8 mouse cellular contexts compared by ENCODE assay signal in the genomic region with DNA sequence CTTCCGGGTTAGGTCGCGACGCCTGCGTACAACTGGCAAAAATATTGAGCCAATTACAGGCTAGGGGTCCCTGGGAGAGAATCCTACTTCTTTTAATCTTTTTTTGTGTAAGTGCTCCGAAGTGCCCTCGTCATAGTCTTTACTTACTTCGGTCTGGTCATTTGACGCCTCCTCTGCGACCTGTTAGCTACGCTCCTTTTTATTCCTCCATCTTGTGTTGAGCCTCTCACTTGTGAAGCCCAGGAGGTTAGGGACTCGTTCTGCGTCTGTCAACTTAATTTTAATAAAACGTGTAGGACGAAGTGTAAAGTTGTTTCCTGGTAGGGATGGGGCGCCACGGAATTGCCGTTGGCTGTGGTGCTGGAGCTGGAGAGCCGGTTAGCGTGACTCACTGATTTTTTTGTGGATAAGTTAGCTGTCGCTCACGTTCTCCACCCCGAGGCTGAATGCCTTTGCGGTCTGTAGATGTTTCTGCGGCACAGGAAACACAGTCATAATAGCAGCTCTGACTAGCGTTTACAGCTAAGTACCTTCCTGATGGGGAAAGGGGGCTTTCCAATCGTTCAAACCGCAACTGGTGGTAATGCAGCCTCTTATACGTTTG. TPM values are rescaled to one million over a fixed set of nuclear protein-coding genes. Genes with fewer than 3 reads are reported as not detected.
DNase-seq lines count a peak whose midpoint lies in the region; ATAC-seq and TF ChIP-seq lines count a peak whose summit lies in the region.
"Had no signal": no experiment of that assay in that cellular context is flagged by ENCODE, and none has a peak within 500 bp of the region (broad histone marks: within the 10 kb centered on the region; RNA-seq: fewer than 3 reads in every experiment).

No protein-coding gene starts in this region.

- H3K9me3 ChIP-seq in CH12.LX (replicated peaks; ENCODE audit: low read length), result no peaks in the 10 kb centered on the region
- no peaks in the 10 kb centered on the region for H3K9me3 ChIP-seq in erythroblast, embryonic 14.5 days (ENCODE audit: control insufficient read depth, low read length)
- no peaks in the 10 kb centered on the region for H3K9me3 ChIP-seq in hindbrain, embryonic 12.5 days (replicated peaks)
- no peaks in the 10 kb centered on the region for H3K9me3 ChIP-seq in liver, embryonic 14.5 days (ENCODE audit: control insufficient read depth, low read length)

- peak; percentile 17 for ATAC-seq in hindbrain, embryonic 12.5 days (ENCODE audit: low FRiP score)
- peak; percentile 54 for ATAC-seq in liver, embryonic 14.5 days (ENCODE audit: insufficient read depth)

- H3K4me1 ChIP-seq in CH12.LX (ENCODE audit: control insufficient read depth in 1 of 2, insufficient read depth in 2 of 2), result peaks cover 0 to 1% of the 10 kb centered on the region in 2 experiments; a peak in 1 of 4 replicates
- peaks cover 32% of the 10 kb centered on the region for H3K4me1 ChIP-seq in erythroblast, embryonic 14.5 days (ENCODE audit: control insufficient read depth)
- peaks cover 8% of the 10 kb centered on the region for H3K4me1 ChIP-seq in hindbrain, embryonic 12.5 days
- H3K4me1 ChIP-seq in liver, embryonic 14.5 days (replicated peaks; ENCODE audit: control insufficient read depth in 2 of 2, insufficient read depth in 2 of 2, low read length in 1 of 2), result peaks cover 2 to 4% of the 10 kb centered on the region in 2 experiments
- H3K4me1 ChIP-seq in testis, adult 2 months (ENCODE audit: control insufficient read depth, insufficient read depth, low read length), result peaks cover 2% of the 10 kb centered on the region; the same call in 1 of the 2 replicates

- TF ChIP-seq EP300 in CH12.LX (IDR thresholded peaks at IDR 0.05; ENCODE audit: low read length), result peak; percentile 96
- no peak for TF ChIP-seq EP300 in liver, embryonic 14.5 days (IDR thresholded peaks at IDR 0.05; ENCODE audit: low read depth)

- H3K4me2 ChIP-seq in CH12.LX (ENCODE audit: insufficient read depth, low read depth, poor library complexity, severe bottlenecking), result peak overlapping the region; percentile 77; the same call in 1 of the 2 replicates
- peak overlapping the region; percentile 63 for H3K4me2 ChIP-seq in hindbrain, embryonic 12.5 days (replicated peaks)
- peak overlapping the region; percentile 92 for H3K4me2 ChIP-seq in liver, embryonic 14.5 days (ENCODE audit: low read depth)
- peak overlapping the region; percentile 98 for H3K4me2 ChIP-seq in myocyte (ENCODE audit: low read depth)

- no peak for TF ChIP-seq CTCF in CH12.LX (conservative IDR thresholded peaks at IDR 0.05 in 1 of 2, IDR thresholded peaks at IDR 0.05 in 1 of 2; ENCODE audit: low read depth in 2 of 2, low read length in 2 of 2)
- TF ChIP-seq CTCF in liver, embryonic 14.5 days (IDR thresholded peaks at IDR 0.05; ENCODE audit: low read depth), result no peak
- TF ChIP-seq CTCF in testis, adult 2 months (IDR thresholded peaks at IDR 0.05; ENCODE audit: control insufficient read depth, insufficient read depth, insufficient replicate concordance, low read depth, low read length), result no peak

- H3K27ac ChIP-seq in CH12.LX (ENCODE audit: insufficient read depth, low read depth), result peak overlapping the region; percentile 97
- H3K27ac ChIP-seq in hindbrain, embryonic 12.5 days, result peak overlapping the region; percentile 99
- peak overlapping the region; percentile 96 for H3K27ac ChIP-seq in liver, embryonic 14.5 days
- H3K27ac ChIP-seq in testis, adult 2 months (ENCODE audit: control insufficient read depth, insufficient read depth, low read depth, low read length), result peak overlapping the region; percentile 100

- dilution Hi-C loops in CH12.LX (cut with MboI; ENCODE audit: extremely low pct_ligation_motif_present, extremely low pct_unique_long_range_greater_than_20kb, low sequenced_read_pairs), result no loop called here

- H3K9ac ChIP-seq in CH12.LX (ENCODE audit: insufficient read depth, low read depth), result peak overlapping the region; percentile 95
- H3K9ac ChIP-seq in hindbrain, embryonic 12.5 days, result peak overlapping the region; percentile 59
- H3K9ac ChIP-seq in liver, embryonic 14.5 days (replicated peaks), result peak overlapping the region; percentile 79

- H3K79me2 ChIP-seq in CH12.LX (replicated peaks; ENCODE audit: control insufficient read depth, extremely low read depth, insufficient read depth, poor library complexity, severe bottlenecking), result peaks cover 24% of the 10 kb centered on the region
- H3K79me2 ChIP-seq in myocyte (ENCODE audit: control insufficient read depth, insufficient read depth), result peaks cover 31% of the 10 kb centered on the region

- no peak for TF ChIP-seq RAD21 in CH12.LX (IDR thresholded peaks at IDR 0.05; ENCODE audit: low read depth, low read length)

- in situ Hi-C loops in CH12.LX (cut with MboI; ENCODE audit: low pct_ligation_motif_present, low pct_unique_long_range_greater_than_20kb, low sequenced_read_pairs), result no loop called here

- TF ChIP-seq POLR2A in CH12.LX (IDR thresholded peaks at IDR 0.05; ENCODE audit: low read depth, low read length) (peak; percentile 29; the same call in 1 of the 2 replicates), myocyte (IDR thresholded peaks at IDR 0.05; ENCODE audit: insufficient read length, low read depth) (peak; percentile 37)
- peak; percentile 39 for TF ChIP-seq POLR2A in testis, adult 2 months (IDR thresholded peaks at IDR 0.05; ENCODE audit: control insufficient read depth, low read depth, low read length)

- no peaks in the 10 kb centered on the region for H3K27me3 ChIP-seq in CH12.LX (replicated peaks)
- H3K27me3 ChIP-seq in erythroblast, embryonic 14.5 days (ENCODE audit: control insufficient read depth), result no peaks in the 10 kb centered on the region
- no peaks in the 10 kb centered on the region for H3K27me3 ChIP-seq in hindbrain, embryonic 12.5 days
- H3K27me3 ChIP-seq in liver, embryonic 14.5 days (ENCODE audit: control insufficient read depth, insufficient read depth, low read length), result no peaks in the 10 kb centered on the region
- H3K27me3 ChIP-seq in myocyte (ENCODE audit: control insufficient read depth, insufficient read depth, insufficient read length), result no peaks in the 10 kb centered on the region
- no peaks in the 10 kb centered on the region for H3K27me3 ChIP-seq in testis, adult 2 months (ENCODE audit: control insufficient read depth, insufficient read depth, low read length)

- H3K4me3 ChIP-seq in CH12.LX (replicated peaks in 1 of 3; ENCODE audit: low read depth in 2 of 3, low read length in 2 of 3, poor library complexity in 1 of 3) (peak overlapping the region; percentile 58 to 85 (median 80)), myocyte (peak overlapping the region; percentile 63)
- peak overlapping the region; percentile 96 for H3K4me3 ChIP-seq in erythroblast, embryonic 14.5 days (replicated peaks)
- H3K4me3 ChIP-seq in hindbrain, embryonic 12.5 days, result peak overlapping the region; percentile 94
- H3K4me3 ChIP-seq in liver, embryonic 14.5 days (ENCODE audit: insufficient read depth in 1 of 2, low read depth in 2 of 2, low read length in 2 of 2), result peak overlapping the region; percentile 82 to 89
- H3K4me3 ChIP-seq in testis, adult 2 months (ENCODE audit: control insufficient read depth, low read depth, low read length), result peak overlapping the region; percentile 96

- DNase-seq in CH12.LX (ENCODE audit: extremely low read depth), result peak; percentile 95
- DNase-seq in R1 (ENCODE audit: low read depth, low spot score), result peak; percentile 63
- DNase-seq in liver, embryonic 14.5 days (ENCODE audit: low read depth in 3 of 3, low spot score in 3 of 3), result peak; percentile 63 to 74 (median 71)

- WGBS in hindbrain, embryonic 12.5 days, result under 1% methylated on average over 29 of the region's 29 CpGs
- WGBS in liver, embryonic 14.5 days (ENCODE audit: insufficient replicate concordance), result under 1% methylated on average over 29 of the region's 29 CpGs

- no peaks in the 10 kb centered on the region for H3K36me3 ChIP-seq in CH12.LX (replicated peaks in 1 of 2; ENCODE audit: control insufficient read depth in 1 of 2, insufficient read depth in 1 of 2, low read length in 1 of 2)
- H3K36me3 ChIP-seq in erythroblast, embryonic 14.5 days (ENCODE audit: control insufficient read depth), result peaks cover 14% of the 10 kb centered on the region
- H3K36me3 ChIP-seq in hindbrain, embryonic 12.5 days, result no peaks in the 10 kb centered on the region
- no peaks in the 10 kb centered on the region for H3K36me3 ChIP-seq in liver, embryonic 14.5 days (replicated peaks; ENCODE audit: control insufficient read depth, insufficient read depth, low read depth)
- no peaks in the 10 kb centered on the region for H3K36me3 ChIP-seq in myocyte (ENCODE audit: control insufficient read depth, insufficient read depth)
- H3K36me3 ChIP-seq in testis, adult 2 months (ENCODE audit: control insufficient read depth, insufficient read depth, low read length), result no peaks in the 10 kb centered on the region

- H3ac ChIP-seq in myocyte (ENCODE audit: control insufficient read depth, insufficient read length), result peak overlapping the region; percentile 84

RNA-seq across cellular contexts. Expression of a gene that starts 0.4 kb away (rescaled TPM):
- total RNA-seq in CH12.LX (2012; rRNA removed) (39.2 and 43.0 TPM in 2 replicates), CH12.LX (2014; rRNA removed) (140 and 149 TPM in 2 replicates)
- polyA plus RNA-seq in CH12.LX (2012; ENCODE audit: insufficient read length, low read depth) (61.6 and 66.4 TPM in 2 replicates), myocyte (2012; fragmentation: generic; extraction: Trizol) (0.18 TPM)
- 0.02 TPM in 1 of 2 replicates, not detected in the other for polyA plus RNA-seq in erythroblast, embryonic 14.5 days (2012)
- 0.53 and 0.66 TPM in 2 replicates for polyA plus RNA-seq in hindbrain, embryonic 12.5 days (2016; fragmentation: Nextera tagmentation; extraction: Ambion mirVana)
- polyA plus RNA-seq in liver, embryonic 14.5 days (2012; rRNA removed), result 1.3 and 1.5 TPM in 2 replicates
- polyA plus RNA-seq in liver, embryonic 14.5 days (2014; fragmentation: Nextera tagmentation; extraction: Ambion mirVana), result 2.2 and 2.7 TPM in 2 replicates
- 25.4 and 27.6 TPM in 2 replicates for polyA plus RNA-seq in testis, adult 2 months (2012; rRNA removed)

RNA-seq across cellular contexts. Expression of a gene that starts 0.5 kb away (rescaled TPM):
- total RNA-seq in CH12.LX (2012; rRNA removed) (19.3 and 25.5 TPM in 2 replicates), CH12.LX (2014; rRNA removed) (44.8 and 49.2 TPM in 2 replicates)
- polyA plus RNA-seq in CH12.LX (2012; ENCODE audit: insufficient read length, low read depth) (44.7 and 46.4 TPM in 2 replicates), myocyte (2012; fragmentation: generic; extraction: Trizol) (28.9 TPM)
- 4.8 TPM in 2 replicates for polyA plus RNA-seq in erythroblast, embryonic 14.5 days (2012)
- 20.8 and 20.9 TPM in 2 replicates for polyA plus RNA-seq in hindbrain, embryonic 12.5 days (2016; fragmentation: Nextera tagmentation; extraction: Ambion mirVana)
- 9.7 and 13.5 TPM in 2 replicates for polyA plus RNA-seq in liver, embryonic 14.5 days (2012; rRNA removed)
- polyA plus RNA-seq in liver, embryonic 14.5 days (2014; fragmentation: Nextera tagmentation; extraction: Ambion mirVana), result 4.8 and 5.2 TPM in 2 replicates
- 40.2 and 48.5 TPM in 2 replicates for polyA plus RNA-seq in testis, adult 2 months (2012; rRNA removed)

RNA-seq across cellular contexts. Expression of a gene that starts 31.0 kb away (rescaled TPM):
- total RNA-seq in CH12.LX (2012; rRNA removed), result 1.6 and 1.7 TPM in 2 replicates
- total RNA-seq in CH12.LX (2014; rRNA removed), result 2.2 and 2.4 TPM in 2 replicates
- polyA plus RNA-seq in CH12.LX (2012; ENCODE audit: insufficient read length, low read depth), result 2.4 and 3.6 TPM in 2 replicates
- polyA plus RNA-seq in erythroblast, embryonic 14.5 days (2012), result 0.03 TPM in 1 of 2 replicates, not detected in the other
- 1.5 and 1.6 TPM in 2 replicates for polyA plus RNA-seq in hindbrain, embryonic 12.5 days (2016; fragmentation: Nextera tagmentation; extraction: Ambion mirVana)
- polyA plus RNA-seq in liver, embryonic 14.5 days (2012; rRNA removed), result 0.94 and 1.8 TPM in 2 replicates
- 0.35 and 0.72 TPM in 2 replicates for polyA plus RNA-seq in liver, embryonic 14.5 days (2014; fragmentation: Nextera tagmentation; extraction: Ambion mirVana)
- 1.0 TPM for polyA plus RNA-seq in myocyte (2012; fragmentation: generic; extraction: Trizol)
- 2.9 and 3.1 TPM in 2 replicates for polyA plus RNA-seq in testis, adult 2 months (2012; rRNA removed)

RNA-seq across cellular contexts. Expression of a gene that starts 50.1 kb away (rescaled TPM):
- total RNA-seq in CH12.LX (2012; rRNA removed) (not detected in 2 replicates), CH12.LX (2014; rRNA removed) (not detected in 2 replicates)
- polyA plus RNA-seq in CH12.LX (2012; ENCODE audit: insufficient read length, low read depth) (not detected in 2 replicates), myocyte (2012; fragmentation: generic; extraction: Trizol) (not detected)
- not detected in 2 replicates for polyA plus RNA-seq in erythroblast, embryonic 14.5 days (2012)
- polyA plus RNA-seq in hindbrain, embryonic 12.5 days (2016; fragmentation: Nextera tagmentation; extraction: Ambion mirVana), result not detected in 2 replicates
- not detected in 2 replicates for polyA plus RNA-seq in liver, embryonic 14.5 days (2012; rRNA removed)
- polyA plus RNA-seq in liver, embryonic 14.5 days (2014; fragmentation: Nextera tagmentation; extraction: Ambion mirVana), result not detected in 2 replicates
- polyA plus RNA-seq in testis, adult 2 months (2012; rRNA removed), result 0.21 and 0.41 TPM in 2 replicates
- total RNA-seq: layer of hippocampus, adult 8-10 months had no signal

Comparison
In these comparisons a context has a peak if more than half of its experiments do, and no peak if none do; other contexts are left out.
1. Peak in every context shown above with its lines: DNase-seq, ATAC-seq, H3K4me3 ChIP-seq and H3K27ac ChIP-seq.